38 mouse cellular contexts compared by ENCODE assay signal in the genomic region with DNA sequence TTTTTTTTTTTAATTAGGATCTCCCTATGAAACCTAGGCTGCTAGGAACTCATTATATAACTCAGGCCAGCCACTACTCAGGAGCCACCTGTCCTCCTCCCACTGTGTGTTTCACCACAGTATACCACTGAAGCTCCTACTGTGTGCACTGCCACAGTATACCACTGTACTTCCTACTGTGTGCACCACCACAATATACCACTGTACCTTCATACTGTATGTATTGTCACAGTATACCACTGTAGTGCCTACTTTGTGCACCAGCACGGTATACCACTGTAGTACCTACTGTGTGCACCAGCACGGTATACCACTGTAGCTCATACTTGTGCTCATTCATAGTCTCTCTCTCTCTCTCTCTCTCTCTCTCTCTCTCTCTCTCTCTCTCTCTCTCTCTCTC. TPM values are rescaled to one million over a fixed set of nuclear protein-coding genes. Genes with fewer than 3 reads are reported as not detected.
"Had no signal": no experiment of that assay in that cellular context is flagged by ENCODE, and none has a peak within 500 bp of the region (broad histone marks: within the 10 kb centered on the region; RNA-seq: fewer than 3 reads in every experiment).

No protein-coding gene starts in this region.

- H3K4me2 ChIP-seq: limb, embryonic 12.5 days; limb, embryonic 13.5 days; limb, embryonic 15.5 days; liver, embryonic 11.5 days; liver, embryonic 12.5 days; liver, embryonic 13.5 days; liver, embryonic 15.5 days; lung, embryonic 14.5 days; lung, embryonic 15.5 days; midbrain, embryonic 11.5 days; midbrain, embryonic 12.5 days; midbrain, embryonic 13.5 days; midbrain, embryonic 15.5 days had no signal

- H3K9me3 ChIP-seq: limb, embryonic 10.5 days; limb, embryonic 12.5 days; limb, embryonic 13.5 days; limb, embryonic 15.5 days; liver, embryonic 12.5 days; liver, embryonic 13.5 days; liver, embryonic 15.5 days; lung, embryonic 15.5 days; megakaryocyte, embryonic 14.5 days; midbrain, embryonic 10.5 days; midbrain, embryonic 12.5 days; midbrain, embryonic 13.5 days; midbrain, embryonic 15.5 days had no signal

- H3K36me3 ChIP-seq: limb, embryonic 10.5 days; limb, embryonic 12.5 days; limb, embryonic 13.5 days; limb, embryonic 15.5 days; liver, embryonic 12.5 days; liver, embryonic 13.5 days; liver, embryonic 15.5 days; lung, embryonic 15.5 days; midbrain, embryonic 10.5 days; midbrain, embryonic 12.5 days; midbrain, embryonic 13.5 days; midbrain, embryonic 15.5 days had no signal

- H3K9ac ChIP-seq: limb, embryonic 12.5 days; limb, embryonic 13.5 days; limb, embryonic 15.5 days; liver, embryonic 12.5 days; liver, embryonic 13.5 days; liver, embryonic 14.5 days; liver, embryonic 15.5 days; liver, postnatal 0 days; lung, embryonic 14.5 days; lung, embryonic 15.5 days; midbrain, embryonic 12.5 days; midbrain, embryonic 13.5 days; midbrain, embryonic 15.5 days had no signal

- H3K27ac ChIP-seq: left cerebral cortex, adult 2 months; limb, embryonic 12.5 days; limb, embryonic 13.5 days; limb, embryonic 15.5 days; liver, embryonic 12.5 days; liver, embryonic 13.5 days; liver, embryonic 14.5 days; liver, embryonic 15.5 days; lung, embryonic 15.5 days; midbrain, embryonic 10.5 days; midbrain, embryonic 12.5 days; midbrain, embryonic 13.5 days; midbrain, embryonic 15.5 days had no signal

- H3K4me3 ChIP-seq: left cerebral cortex, adult 2 months; limb, embryonic 10.5 days; limb, embryonic 12.5 days; limb, embryonic 13.5 days; limb, embryonic 15.5 days; liver, embryonic 12.5 days; liver, embryonic 13.5 days; liver, embryonic 15.5 days; lung, embryonic 15.5 days; megakaryocyte, embryonic 14.5 days; midbrain, embryonic 10.5 days; midbrain, embryonic 12.5 days; midbrain, embryonic 13.5 days; midbrain, embryonic 15.5 days; myocyte had no signal

- DNase-seq: left cerebral cortex, postnatal 4 days; liver; liver, embryonic 13.5 days; liver, postnatal 0 days; lung, adult 18-20 months; lung, adult 2 months; lung, embryonic 14.5 days; lung, postnatal 10 days; lung, postnatal 14 days; lung, postnatal 36 days; lung, postnatal 4 days; midbrain, embryonic 14.5 days had no signal

- H3K27me3 ChIP-seq: limb, embryonic 12.5 days; limb, embryonic 13.5 days; limb, embryonic 15.5 days; liver, embryonic 12.5 days; liver, embryonic 13.5 days; liver, embryonic 15.5 days; lung, embryonic 15.5 days; midbrain, embryonic 15.5 days had no signal

RNA-seq across cellular contexts. Expression of a gene that starts 40.9 kb away (rescaled TPM):
- total RNA-seq: megakaryocyte progenitor cell, adult 5-6 weeks; megakaryocyte, adult 5-6 weeks; megakaryocyte-erythroid progenitor cell, adult 5-6 weeks; monocyte, adult 5-6 weeks had no signal
- polyA plus RNA-seq: limb, embryonic 10.5 days; limb, embryonic 11.5 days; limb, embryonic 12.5 days; limb, embryonic 13.5 days; limb, embryonic 14.5 days; limb, embryonic 15.5 days; liver, adult 2 months; liver, embryonic 11.5 days; liver, embryonic 12.5 days; liver, embryonic 13.5 days; liver, embryonic 14.5 days; liver, embryonic 15.5 days; liver, embryonic 16.5 days; liver, postnatal 0 days; lung, embryonic 14.5 days; macrophage; midbrain, embryonic 10.5 days; midbrain, embryonic 11.5 days; midbrain, embryonic 12.5 days; midbrain, embryonic 13.5 days; myocyte had no signal
